Mouse (Mus musculus) bone marrow, adult 2 months (tissue): ENCODE results near the gene Nin.

Experiments
- CTCF ChIP-seq: fragments of 200-500 bp; IDR thresholded peaks from 2 replicates; pipeline ENCODE4 v1.5.1; 2011; ENCODE audit warnings: low read length, control low read depth; ENCODE audit not compliant: control insufficient read depth, insufficient read depth
- POLR2A ChIP-seq: fragments of 200-500 bp; IDR thresholded peaks from 2 replicates; pipeline ENCODE4 v1.6.1; 2011; ENCODE audit warnings: low read depth, mild to moderate bottlenecking, control low read depth, low read length, borderline replicate concordance; ENCODE audit not compliant: control insufficient read depth

- no peak for TF ChIP-seq POLR2A
- no peak for TF ChIP-seq CTCF
Observed at GRCm38 (mm10) chr12:70050699-70051098, 62.8 kb downstream of the Nin start.
